Mouse (Mus musculus) kidney, adult 2 months (tissue): ENCODE results near the gene Nkg7.

Source experiments
- CTCF ChIP-seq: fragments of 200-500 bp; conservative IDR thresholded peaks from 2 replicates; pipeline ENCODE4 v1.5.1; 2011; ENCODE audit warnings: low read depth, mild to moderate bottlenecking, control low read depth, low read length, moderate library complexity, mixed read lengths; ENCODE audit not compliant: insufficient read depth, insufficient read length
- POLR2A ChIP-seq: fragments of 200-500 bp; IDR thresholded peaks from one replicate; pipeline ENCODE4 v1.6.1; 2011; ENCODE audit warnings: low read depth, low read length, control low read depth

GRCm38 (mm10) chr7:43470373-43470772 lies 33.5 kb downstream of the Nkg7 start:
- TF ChIP-seq CTCF, result peak; percentile 64
- no peak for TF ChIP-seq POLR2A
